Mouse (Mus musculus): ENCODE data around the gene Gtf2a1.

- TF ChIP-seq CTCF (conservative IDR thresholded peaks at IDR 0.05; ENCODE audit: low read length) (no peak), NANOG (IDR thresholded peaks at IDR 0.05; ENCODE audit: borderline replicate concordance, low read length) (no peak), POU5F1 (IDR thresholded peaks at IDR 0.05; ENCODE audit: borderline replicate concordance, low read length) (no peak)
These were observed 904 bp upstream of the Gtf2a1 start for GRCm38 (mm10) chr12:91591191-91591590.

Data from E14TG2a.4 (cell line).